Mouse (Mus musculus): ENCODE data around the gene Pilrb1. TPM values are rescaled to one million over a fixed set of nuclear protein-coding genes. Genes with fewer than 3 reads are reported as not detected.

Pilrb1 gene
- polyA plus RNA-seq, 1 experiment from 2014 or later, result 5.7 TPM

Other genes with a start within 250 kb of the Pilrb1 start
- gene Pcolce, start 244.3 kb downstream of the Pilrb1 start, polyA plus RNA-seq (2015; fragmentation: Nextera tagmentation; extraction: Ambion mirVana), result 16.6 and 17.4 TPM in 2 replicates
- gene Fbxo24, start 229.1 kb downstream of the Pilrb1 start, polyA plus RNA-seq (2015; fragmentation: Nextera tagmentation; extraction: Ambion mirVana), result not detected in 2 replicates
- gene Lrch4, start 229.0 kb downstream of the Pilrb1 start, polyA plus RNA-seq (2015; fragmentation: Nextera tagmentation; extraction: Ambion mirVana), result 25.7 and 26.4 TPM in 2 replicates
- gene Gm20605, start 228.9 kb downstream of the Pilrb1 start, polyA plus RNA-seq (2015; fragmentation: Nextera tagmentation; extraction: Ambion mirVana), result 6.0 and 7.8 TPM in 2 replicates
- 3.6 and 4.6 TPM in 2 replicates for gene Sap25, start 216.8 kb downstream of the Pilrb1 start, polyA plus RNA-seq (2015; fragmentation: Nextera tagmentation; extraction: Ambion mirVana)
- gene Irs3, start 212.4 kb downstream of the Pilrb1 start, polyA plus RNA-seq (2015; fragmentation: Nextera tagmentation; extraction: Ambion mirVana), result 0.07 TPM in 1 of 2 replicates, not detected in the other
- 35.3 and 35.6 TPM in 2 replicates for gene Agfg2, start 173.4 kb downstream of the Pilrb1 start, polyA plus RNA-seq (2015; fragmentation: Nextera tagmentation; extraction: Ambion mirVana)
- 0.21 and 0.39 TPM in 2 replicates for gene Nyap1, start 116.5 kb downstream of the Pilrb1 start, polyA plus RNA-seq (2015; fragmentation: Nextera tagmentation; extraction: Ambion mirVana)
- 68.8 and 75.1 TPM in 2 replicates for gene Tsc22d4, start 112.4 kb downstream of the Pilrb1 start, polyA plus RNA-seq (2015; fragmentation: Nextera tagmentation; extraction: Ambion mirVana)
- 21.0 and 21.3 TPM in 2 replicates for gene Ppp1r35, start 79.3 kb downstream of the Pilrb1 start, polyA plus RNA-seq (2015; fragmentation: Nextera tagmentation; extraction: Ambion mirVana)
- gene Mepce, start 70.5 kb downstream of the Pilrb1 start, polyA plus RNA-seq (2015; fragmentation: Nextera tagmentation; extraction: Ambion mirVana), result 4.0 and 5.0 TPM in 2 replicates
- 3.2 and 3.3 TPM in 2 replicates for gene Zcwpw1, start 70.3 kb downstream of the Pilrb1 start, polyA plus RNA-seq (2015; fragmentation: Nextera tagmentation; extraction: Ambion mirVana)
- 4.0 and 4.7 TPM in 2 replicates for gene Pilra, start 21.8 kb downstream of the Pilrb1 start, polyA plus RNA-seq (2015; fragmentation: Nextera tagmentation; extraction: Ambion mirVana)
- 5.2 and 6.4 TPM in 2 replicates for gene Pilrb2, start 13.7 kb upstream of the Pilrb1 start, polyA plus RNA-seq (2015; fragmentation: Nextera tagmentation; extraction: Ambion mirVana)
- 5.0 and 5.2 TPM in 2 replicates for gene Cyp3a13, start 63.5 kb upstream of the Pilrb1 start, polyA plus RNA-seq (2015; fragmentation: Nextera tagmentation; extraction: Ambion mirVana)
- not detected in 2 replicates for gene Gjc3, start 105.0 kb upstream of the Pilrb1 start, polyA plus RNA-seq (2015; fragmentation: Nextera tagmentation; extraction: Ambion mirVana)
- gene Azgp1, start 123.4 kb upstream of the Pilrb1 start, polyA plus RNA-seq (2015; fragmentation: Nextera tagmentation; extraction: Ambion mirVana), result 14.4 and 31.0 TPM in 2 replicates
- not detected in 2 replicates for gene Smok3a, start 163.2 kb upstream of the Pilrb1 start, polyA plus RNA-seq (2015; fragmentation: Nextera tagmentation; extraction: Ambion mirVana)
- gene Smok3b, start 163.3 kb upstream of the Pilrb1 start, polyA plus RNA-seq (2015; fragmentation: Nextera tagmentation; extraction: Ambion mirVana), result not detected in 2 replicates
- not detected in 2 replicates for gene Smok3c, start 195.1 kb upstream of the Pilrb1 start, polyA plus RNA-seq (2015; fragmentation: Nextera tagmentation; extraction: Ambion mirVana)
- gene Zkscan1, start 227.0 kb upstream of the Pilrb1 start, polyA plus RNA-seq (2015; fragmentation: Nextera tagmentation; extraction: Ambion mirVana), result 3.7 and 3.8 TPM in 2 replicates